Mouse (Mus musculus) heart, embryonic 10.5 days (tissue): Measurements from ENCODE around the gene U2af1l4. TPM values are rescaled to one million over a fixed set of nuclear protein-coding genes. Genes with fewer than 3 reads are reported as not detected.

Source experiments
- DNase-seq: peaks from one replicate; pipeline ENCODE4 v3.0.0-alpha.2; 2017; ENCODE audit warnings: low spot score
- H3K27ac ChIP-seq: fragments of 300-500 bp; sonication (generic); 2 replicates; pipeline ENCODE4 v1.5.1; 2016; ENCODE audit warnings: mild to moderate bottlenecking
- H3K27me3 ChIP-seq: fragments of 300-500 bp; sonication (generic); 2 replicates; pipeline ENCODE4 v1.6.1; 2016; ENCODE audit warnings: mild to moderate bottlenecking; ENCODE audit not compliant: poor library complexity, insufficient read depth, severe bottlenecking
- H3K36me3 ChIP-seq: fragments of 300-500 bp; sonication (generic); 2 replicates; pipeline ENCODE4 v1.6.1; 2016; ENCODE audit warnings: mild to moderate bottlenecking, moderate library complexity
- H3K4me1 ChIP-seq: fragments of 300-500 bp; sonication (generic); 2 replicates; pipeline ENCODE4 v1.6.1; 2016; ENCODE audit warnings: mild to moderate bottlenecking
- H3K4me3 ChIP-seq: fragments of 300-500 bp; sonication (generic); 2 replicates; pipeline ENCODE4 v1.5.1; 2016; ENCODE audit warnings: mild to moderate bottlenecking, moderate library complexity
- H3K9me3 ChIP-seq: fragments of 300-500 bp; sonication (generic); 2 replicates; pipeline ENCODE4 v1.6.1; 2016; ENCODE audit warnings: mild to moderate bottlenecking, moderate library complexity
- WGBS: fragments of 180-500 bp; shearing (Covaris S2); methylation state at CpG from one replicate; pipeline ENCODE4 v1.1.7; 2016; 5-methylcytosine and 5-hydroxymethylcytosine counted together
- microRNA-seq: library from miRNA; unstranded; fragments of <30 nt; microRNA quantifications from one replicate; pipeline ENCODE4, GENCODE M21; 2017
- polyA plus RNA-seq: library from polyadenylated mRNA; unstranded; fragments of >200 nt; fragmentation: Nextera tagmentation; extraction: Ambion mirVana; gene quantifications from 2 replicates; pipeline ENCODE4 v1.2.1, GENCODE M21; 2016

Gene U2af1l4
- polyA plus RNA-seq, 1 experiment from 2014 or later = 87.8 TPM

GRCm38 (mm10) chr7:30610043-30610442, 46.9 kb downstream of the U2af1l4 start:
- Histone ChIP-seq H3K4me3 (0 out of 2 replicates have a peak overlapping the region, but pooled peaks have one; percentile 0), H3K36me3 (peaks cover 2% of the 10 kb centered on the region; the same call in 1 of the 2 replicates), H3K27me3 (peaks cover 9% of the 10 kb centered on the region; the same call in 1 of the 2 replicates), H3K9me3 (no peaks in the 10 kb centered on the region), H3K4me1 (peaks cover 17% of the 10 kb centered on the region), H3K27ac (0 out of 2 replicates have a peak overlapping the region, but pooled peaks have one; percentile 26)
- no peak for DNase-seq
- WGBS = 37% methylated on average over 7 of the region's 7 CpGs

- DNase-seq = no peak
- Histone ChIP-seq H3K36me3 (peaks cover 27% of the 10 kb centered on the region), H3K9me3 (no peaks in the 10 kb centered on the region), H3K4me1 (peaks cover 17% of the 10 kb centered on the region), H3K4me3 (no peak within 1 kb of the TSS), H3K27ac (no peak within 1 kb of the TSS), H3K27me3 (peaks cover 3% of the 10 kb centered on the region; the same call in 1 of the 2 replicates)
- 84% methylated on average over 8 of the region's 8 CpGs for WGBS
These were observed 49.7 kb downstream of the U2af1l4 start, which contains the start of gene Upk1a for GRCm38 (mm10) chr7:30612654-30613402. Gene Upk1a (minus strand): TSS chr7:30612847.

DNA sequence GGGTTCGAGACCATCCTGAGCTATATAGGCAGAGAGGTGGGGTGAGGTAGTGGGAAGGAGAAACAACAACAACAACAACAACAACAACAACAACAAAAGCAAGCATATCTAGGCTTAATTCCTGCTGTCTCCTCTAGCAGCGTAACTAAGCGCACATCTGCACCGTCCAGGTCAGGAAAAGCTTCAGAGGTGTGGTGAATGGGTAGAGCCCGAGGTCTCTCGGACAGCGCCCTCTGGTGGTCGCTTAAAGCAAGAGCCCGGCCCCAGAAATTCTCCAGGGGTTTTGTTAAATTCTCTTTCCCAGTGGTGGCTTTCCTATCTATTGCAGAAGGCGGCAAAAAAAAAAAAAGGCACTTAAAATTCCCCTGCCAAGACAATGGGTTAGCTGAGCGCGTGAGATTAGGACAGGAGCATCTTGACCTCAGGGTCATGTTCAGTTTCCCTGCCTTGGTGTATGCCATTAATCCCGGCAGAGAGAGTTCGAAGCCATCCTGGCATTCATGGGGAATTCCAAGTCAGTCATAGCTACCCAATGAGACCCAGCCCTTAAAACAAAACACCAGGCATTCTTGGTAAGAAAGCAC, 50.5 kb downstream of the U2af1l4 start:
- Histone ChIP-seq H3K27me3 (peaks cover 1% of the 10 kb centered on the region; the same call in 1 of the 2 replicates), H3K27ac (no peak overlapping the region), H3K9me3 (no peaks in the 10 kb centered on the region), H3K4me3 (no peak overlapping the region), H3K4me1 (peaks cover 17% of the 10 kb centered on the region), H3K36me3 (peaks cover 35% of the 10 kb centered on the region)
- no peak for DNase-seq
- WGBS = 22% methylated on average over 14 of the region's 14 CpGs

DNA sequence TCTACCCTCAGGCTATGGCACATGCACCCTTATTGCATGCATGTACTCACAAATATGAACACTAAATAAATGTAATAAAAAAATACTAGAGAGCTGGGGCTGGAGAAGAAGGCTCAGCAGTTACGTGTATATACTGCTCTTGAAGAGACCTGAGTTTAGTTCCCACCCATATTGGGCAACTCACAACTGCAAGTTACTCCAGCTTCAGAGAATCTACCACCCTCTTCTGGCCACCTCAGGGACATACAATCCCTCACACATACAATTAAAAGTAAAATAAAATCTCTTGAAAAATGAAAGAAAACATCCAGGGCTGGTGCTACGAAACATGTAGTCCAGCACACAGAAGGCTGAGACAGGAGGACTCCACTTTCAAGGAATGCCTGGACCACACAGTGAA, 51.4 kb downstream of the U2af1l4 start:
- no peaks in the 10 kb centered on the region for H3K9me3 ChIP-seq
- peaks cover 16% of the 10 kb centered on the region for H3K4me1 ChIP-seq
- no peak for DNase-seq
- no peak overlapping the region for H3K27ac ChIP-seq
- H3K4me3 ChIP-seq = no peak overlapping the region
- peaks cover 43% of the 10 kb centered on the region for H3K36me3 ChIP-seq
- WGBS = 71% methylated on average over 2 of the region's 2 CpGs
- no peaks in the 10 kb centered on the region for H3K27me3 ChIP-seq

Small RNAs within 50 kb of the gene (microRNA-seq; reads per million reads assigned to microRNA genes)
- 1.8 reads per million for gene Gm38670
- not detected for gene Mir3569

Other genes starting within 250 kb of the U2af1l4 start
- gene Syne4, start 248.5 kb upstream of the U2af1l4 start, polyA plus RNA-seq = 26.8 and 43.1 TPM in 2 replicates
- 2.5 and 3.2 TPM in 2 replicates for gene E130208F15Rik, start 241.6 kb upstream of the U2af1l4 start, polyA plus RNA-seq
- gene Sdhaf1, start 239.4 kb upstream of the U2af1l4 start, polyA plus RNA-seq = 15.1 and 16.4 TPM in 2 replicates
- gene Lrfn3, start 200.5 kb upstream of the U2af1l4 start, polyA plus RNA-seq = 1.3 and 2.0 TPM in 2 replicates
- gene Tyrobp, start 149.5 kb upstream of the U2af1l4 start, polyA plus RNA-seq = 2.2 and 9.0 TPM in 2 replicates
- 0.35 TPM in 1 of 2 replicates, not detected in the other for gene Hcst, start 143.4 kb upstream of the U2af1l4 start, polyA plus RNA-seq
- gene Nfkbid, start 141.6 kb upstream of the U2af1l4 start, polyA plus RNA-seq = 1.5 and 1.6 TPM in 2 replicates
- 44.3 and 50.4 TPM in 2 replicates for gene Aplp1, start 117.8 kb upstream of the U2af1l4 start, polyA plus RNA-seq
- gene Kirrel2, start 105.6 kb upstream of the U2af1l4 start, polyA plus RNA-seq = 3.3 and 5.2 TPM in 2 replicates
- gene Nphs1, start 105.0 kb upstream of the U2af1l4 start, polyA plus RNA-seq = 0.55 and 0.79 TPM in 2 replicates
- gene Prodh2, start 69.7 kb upstream of the U2af1l4 start, polyA plus RNA-seq = 0.30 and 3.0 TPM in 2 replicates
- 8.5 and 9.0 TPM in 2 replicates for gene Arhgap33, start 28.2 kb upstream of the U2af1l4 start, polyA plus RNA-seq
- 4.2 and 8.3 TPM in 2 replicates for gene Hspb6, start 11.1 kb upstream of the U2af1l4 start, polyA plus RNA-seq
- 8.8 and 13.0 TPM in 2 replicates for gene Proser3, start 11.0 kb upstream of the U2af1l4 start, polyA plus RNA-seq
- 31.5 and 35.6 TPM in 2 replicates for gene Lin37, start 3.5 kb upstream of the U2af1l4 start, polyA plus RNA-seq
- gene Gm49396, start within 50 bp of the U2af1l4 start, polyA plus RNA-seq = 9.9 and 12.3 TPM in 2 replicates
- gene Psenen, start 326 bp downstream of the U2af1l4 start, polyA plus RNA-seq = 112 and 124 TPM in 2 replicates
- gene Igflr1, start 2.1 kb downstream of the U2af1l4 start, polyA plus RNA-seq = 2.6 and 4.1 TPM in 2 replicates
- 5.6 and 8.3 TPM in 2 replicates for gene Kmt2b, start 25.4 kb downstream of the U2af1l4 start, polyA plus RNA-seq
- gene Zbtb32, start 35.6 kb downstream of the U2af1l4 start, polyA plus RNA-seq = 0.19 and 0.27 TPM in 2 replicates
- 1.8 and 2.7 TPM in 2 replicates for gene Upk1a, start 49.5 kb downstream of the U2af1l4 start, polyA plus RNA-seq
- gene Cox6b1, start 62.9 kb downstream of the U2af1l4 start, polyA plus RNA-seq = 1,107 and 1,574 TPM in 2 replicates
- 5.5 and 5.9 TPM in 2 replicates for gene Etv2, start 72.6 kb downstream of the U2af1l4 start, polyA plus RNA-seq
- gene Rbm42, start 87.0 kb downstream of the U2af1l4 start, polyA plus RNA-seq = 111 and 130 TPM in 2 replicates
- gene Haus5, start 101.7 kb downstream of the U2af1l4 start, polyA plus RNA-seq = 51.3 and 59.8 TPM in 2 replicates
- gene Pmis2, start 108.3 kb downstream of the U2af1l4 start, polyA plus RNA-seq = not detected in 2 replicates
- 0.48 and 1.1 TPM in 2 replicates for gene 2200002J24Rik, start 135.6 kb downstream of the U2af1l4 start, polyA plus RNA-seq
- 1.1 and 1.5 TPM in 2 replicates for gene Atp4a, start 148.9 kb downstream of the U2af1l4 start, polyA plus RNA-seq
- gene Tmem147, start 166.2 kb downstream of the U2af1l4 start, polyA plus RNA-seq = 183 and 189 TPM in 2 replicates
- gene Gapdhs, start 180.4 kb downstream of the U2af1l4 start, polyA plus RNA-seq = 0.23 and 0.48 TPM in 2 replicates
- 0.84 and 1.1 TPM in 2 replicates for gene Sbsn, start 188.2 kb downstream of the U2af1l4 start, polyA plus RNA-seq
- gene Dmkn, start 200.5 kb downstream of the U2af1l4 start, polyA plus RNA-seq = 0.39 and 0.81 TPM in 2 replicates
- not detected in 2 replicates for gene Krtdap, start 224.6 kb downstream of the U2af1l4 start, polyA plus RNA-seq